ENCODE assay signal across 9 mouse cellular contexts in the genomic region with DNA sequence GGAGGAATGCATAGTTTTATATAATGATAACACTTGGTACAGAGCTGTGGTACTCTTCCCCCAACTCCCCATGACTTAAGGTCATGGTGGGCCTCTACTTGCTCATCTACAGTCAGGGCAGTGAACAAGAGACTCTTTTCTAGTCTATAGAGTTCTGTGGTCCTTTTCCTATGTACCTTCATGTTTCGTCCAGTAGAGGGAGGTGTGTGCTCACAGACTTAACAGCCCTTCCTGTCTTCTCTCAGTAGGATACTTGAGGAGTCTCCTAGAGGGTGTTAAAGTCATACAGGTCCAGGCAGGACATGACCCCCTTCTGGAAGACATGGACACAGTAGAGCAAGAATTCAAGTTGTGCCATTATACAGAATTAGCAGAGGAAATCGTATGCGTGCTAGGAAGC.
DNase-seq lines count a peak whose midpoint lies in the region; ATAC-seq and TF ChIP-seq lines count a peak whose summit lies in the region.
"Had no signal": no experiment of that assay in that cellular context is flagged by ENCODE, and none has a peak within 500 bp of the region (broad histone marks: within the 10 kb centered on the region; RNA-seq: fewer than 3 reads in every experiment).

No protein-coding gene starts in this region.

- no peak overlapping the region for H3K4me3 ChIP-seq in layer of hippocampus, adult 2 months
- no peak overlapping the region for H3K4me3 ChIP-seq in limb, embryonic 12.5 days (replicated peaks)
- H3K4me3 ChIP-seq: megakaryocyte, embryonic 14.5 days had no signal

- peak; percentile 95 for ATAC-seq in granulocyte monocyte progenitor cell, adult 5-6 weeks (replicated peaks; ENCODE audit: poor library complexity, severe bottlenecking)
- ATAC-seq in limb, embryonic 12.5 days (ENCODE audit: insufficient number of reproducible peaks, insufficient read depth, low FRiP score, low TSS enrichment, low read depth), result peak; percentile 70; the same call in 1 of the 2 replicates

- H3K27ac ChIP-seq in layer of hippocampus, adult 2 months, result no peak overlapping the region
- no peak overlapping the region for H3K27ac ChIP-seq in limb, embryonic 12.5 days

- H3K36me3 ChIP-seq in limb, embryonic 12.5 days, result no peaks in the 10 kb centered on the region

- WGBS in limb, embryonic 12.5 days, result 49% methylated on average over 3 of the region's 3 CpGs

- H3K9me3 ChIP-seq in limb, embryonic 12.5 days, result no peaks in the 10 kb centered on the region
- H3K9me3 ChIP-seq: megakaryocyte, embryonic 14.5 days had no signal

- peak; percentile 93 for TF ChIP-seq CTCF in layer of hippocampus, adult 2 months (conservative IDR thresholded peaks at IDR 0.05)

- DNase-seq in layer of hippocampus, adult 2 months (ENCODE audit: low spot score in 2 of 2), result peak in 1 of 2 experiments; percentile 21
- no peak for DNase-seq in layer of hippocampus, adult 9-10 months (ENCODE audit: low spot score)
- DNase-seq in WW6 (ENCODE audit: low read depth, low spot score), result peak; percentile 5
- peak; percentile 37 for DNase-seq in retina, adult 2 months (ENCODE audit: low read depth, low spot score)
- no peak for DNase-seq in ovary, postnatal 36 days (ENCODE audit: low spot score)
- no peak for DNase-seq in c-Kit-positive CD71-positive TER-119-positive erythroid progenitor cells, embryonic 14.5 days (ENCODE audit: low spot score)

- H3K9ac ChIP-seq in limb, embryonic 12.5 days (replicated peaks), result no peak overlapping the region

- H3K4me1 ChIP-seq in limb, embryonic 12.5 days (replicated peaks), result 0 out of 2 replicates have a peak, but pooled peaks cover 4% of the 10 kb centered on the region
- H3K4me1 ChIP-seq: megakaryocyte, embryonic 14.5 days had no signal

- no peak overlapping the region for H3K4me2 ChIP-seq in limb, embryonic 12.5 days

- H3K27me3 ChIP-seq in limb, embryonic 12.5 days, result no peaks in the 10 kb centered on the region
- H3K27me3 ChIP-seq: megakaryocyte, embryonic 14.5 days had no signal

Comparison
In these comparisons a context has a peak if more than half of its experiments do, and no peak if none do; other contexts are left out.
1. DNase-seq: peak in WW6 (single experiment) and retina, adult 2 months (single experiment); none in layer of hippocampus, adult 9-10 months (single experiment), ovary, postnatal 36 days (single experiment) and c-Kit-positive CD71-positive TER-119-positive erythroid progenitor cells, embryonic 14.5 days (single experiment).